Mouse (Mus musculus) forebrain, embryonic 10.5 days (tissue): ENCODE results near the gene Frmpd1. TPM values are rescaled to one million over a fixed set of nuclear protein-coding genes. Genes with fewer than 3 reads are reported as not detected.

Experiments used
- DNase-seq: peaks from one replicate; pipeline ENCODE4 v3.0.0-alpha.2; 2017; ENCODE audit warnings: low spot score; ENCODE audit errors: extremely low spot score
- H3K27ac ChIP-seq: fragments of 300-500 bp; sonication (generic); 2 replicates; pipeline ENCODE4 v1.5.1; 2016; ENCODE audit warnings: mild to moderate bottlenecking
- H3K27me3 ChIP-seq: fragments of 300-500 bp; sonication (generic); 2 replicates; pipeline ENCODE4 v1.6.1; 2016; ENCODE audit warnings: mild to moderate bottlenecking; ENCODE audit not compliant: poor library complexity, severe bottlenecking
- H3K36me3 ChIP-seq: fragments of 300-500 bp; sonication (generic); replicated peaks from 2 replicates; pipeline ENCODE4 v1.6.1; 2016; ENCODE audit warnings: mild to moderate bottlenecking, moderate library complexity
- H3K4me1 ChIP-seq: fragments of 300-500 bp; sonication (generic); 2 replicates; pipeline ENCODE4 v1.6.1; 2016
- H3K4me3 ChIP-seq: fragments of 300-500 bp; sonication (generic); 2 replicates; pipeline ENCODE4 v1.5.1; 2016; ENCODE audit warnings: mild to moderate bottlenecking, moderate library complexity
- H3K9me3 ChIP-seq: fragments of 300-500 bp; sonication (generic); 2 replicates; pipeline ENCODE4 v1.6.1; 2016; ENCODE audit warnings: mild to moderate bottlenecking, moderate library complexity
- WGBS: fragments of 180-500 bp; shearing (Covaris S2); methylation state at CpG from one replicate; pipeline ENCODE4 v1.1.7; 2016; 5-methylcytosine and 5-hydroxymethylcytosine counted together
- polyA plus RNA-seq: library from polyadenylated mRNA; unstranded; fragments of >200 nt; fragmentation: Nextera tagmentation; extraction: Ambion mirVana; gene quantifications from 2 replicates; pipeline ENCODE4 v1.2.1, GENCODE M21; 2016

Frmpd1 gene
- 0.52 and 0.58 TPM in 2 replicates for polyA plus RNA-seq

GRCm38 (mm10) chr4:45184521-45185330 lies at the start of gene Frmpd1:
Gene Frmpd1 (plus strand): TSS chr4:45184875.
- Histone ChIP-seq H3K9me3 (no peaks in the 10 kb centered on the region), H3K27me3 (peaks cover 65% of the 10 kb centered on the region), H3K4me1 (peaks cover 18% of the 10 kb centered on the region), H3K4me3 (peak within 1 kb of the TSS; percentile 76), H3K27ac (peak within 1 kb of the TSS; percentile 84), H3K36me3 (no peaks in the 10 kb centered on the region)
- peak; percentile 44 for DNase-seq
- under 1% methylated on average over 75 of the region's 85 CpGs for WGBS

- WGBS: 63% methylated on average over 4 of the region's 4 CpGs
Measured at GRCm38 (mm10) chr4:45137636-45138035, 47.0 kb upstream of the Frmpd1 start.

GRCm38 (mm10) chr4:45141835-45142234 lies 42.8 kb upstream of the Frmpd1 start:
- Histone ChIP-seq H3K9me3 (no peaks in the 10 kb centered on the region), H3K27me3 (0 out of 2 replicates have a peak, but pooled peaks cover 3% of the 10 kb centered on the region), H3K4me1 (peaks cover 27% of the 10 kb centered on the region), H3K36me3 (no peaks in the 10 kb centered on the region), H3K4me3 (no peak overlapping the region), H3K27ac (no peak overlapping the region)
- 85% methylated on average over 5 of the region's 5 CpGs for WGBS
- no peak for DNase-seq

More at GRCm38 (mm10) chr4:45137636-45138035, 47.0 kb upstream of the Frmpd1 start:
- H3K4me1 ChIP-seq: peaks cover 14% of the 10 kb centered on the region
- H3K4me3 ChIP-seq: no peak overlapping the region
- 0 out of 2 replicates have a peak, but pooled peaks cover 3% of the 10 kb centered on the region for H3K27me3 ChIP-seq
- no peaks in the 10 kb centered on the region for H3K9me3 ChIP-seq
- H3K36me3 ChIP-seq: no peaks in the 10 kb centered on the region
- H3K27ac ChIP-seq: no peak overlapping the region
- DNase-seq: no peak

- no peak overlapping the region for H3K4me3 ChIP-seq
Measured at GRCm38 (mm10) chr4:45142411-45142810, 42.3 kb upstream of the Frmpd1 start.

GRCm38 (mm10) chr4:45143005-45143404 lies 41.7 kb upstream of the Frmpd1 start:
- DNase-seq: no peak
- Histone ChIP-seq H3K4me3 (no peak overlapping the region), H3K36me3 (no peaks in the 10 kb centered on the region), H3K9me3 (no peaks in the 10 kb centered on the region), H3K27ac (no peak overlapping the region), H3K27me3 (0 out of 2 replicates have a peak, but pooled peaks cover 3% of the 10 kb centered on the region), H3K4me1 (peaks cover 22% of the 10 kb centered on the region)
- WGBS: 79% methylated on average over 8 of the region's 8 CpGs

More at GRCm38 (mm10) chr4:45142411-45142810, 42.3 kb upstream of the Frmpd1 start:
- WGBS: 56% methylated on average over 11 of the region's 11 CpGs
- Histone ChIP-seq H3K4me1 (peaks cover 27% of the 10 kb centered on the region), H3K36me3 (no peaks in the 10 kb centered on the region), H3K27ac (no peak overlapping the region), H3K9me3 (no peaks in the 10 kb centered on the region), H3K27me3 (0 out of 2 replicates have a peak, but pooled peaks cover 3% of the 10 kb centered on the region)
- peak; percentile 16 for DNase-seq

GRCm38 (mm10) chr4:45156433-45156832 lies 28.2 kb upstream of the Frmpd1 start:
- H3K27me3 ChIP-seq: no peaks in the 10 kb centered on the region
- H3K4me1 ChIP-seq: no peaks in the 10 kb centered on the region
- no peak overlapping the region for H3K27ac ChIP-seq
- no peak for DNase-seq
- no peaks in the 10 kb centered on the region for H3K9me3 ChIP-seq
- 83% methylated on average over 3 of the region's 3 CpGs for WGBS
- H3K4me3 ChIP-seq: no peak overlapping the region
- no peaks in the 10 kb centered on the region for H3K36me3 ChIP-seq

GRCm38 (mm10) chr4:45158608-45159007 lies 26.1 kb upstream of the Frmpd1 start:
- DNase-seq: no peak
- Histone ChIP-seq H3K27ac (no peak overlapping the region), H3K36me3 (no peaks in the 10 kb centered on the region), H3K4me3 (no peak overlapping the region), H3K9me3 (no peaks in the 10 kb centered on the region), H3K27me3 (no peaks in the 10 kb centered on the region), H3K4me1 (no peaks in the 10 kb centered on the region)
- 80% methylated on average over 9 of the region's 9 CpGs for WGBS

- 78% methylated on average over 6 of the region's 6 CpGs for WGBS
- no peak overlapping the region for H3K27ac ChIP-seq
- no peaks in the 10 kb centered on the region for H3K4me1 ChIP-seq
- H3K27me3 ChIP-seq: no peaks in the 10 kb centered on the region
- no peak overlapping the region for H3K4me3 ChIP-seq
- no peaks in the 10 kb centered on the region for H3K9me3 ChIP-seq
- no peak for DNase-seq
- no peaks in the 10 kb centered on the region for H3K36me3 ChIP-seq
Measured at GRCm38 (mm10) chr4:45160773-45161172, 23.9 kb upstream of the Frmpd1 start.

- no peak overlapping the region for H3K27ac ChIP-seq
- no peaks in the 10 kb centered on the region for H3K4me1 ChIP-seq
- H3K27me3 ChIP-seq: no peaks in the 10 kb centered on the region
- no peaks in the 10 kb centered on the region for H3K9me3 ChIP-seq
- WGBS: 37% methylated on average over 1 of the region's 1 CpGs
- no peak overlapping the region for H3K4me3 ChIP-seq
- DNase-seq: no peak
- H3K36me3 ChIP-seq: no peaks in the 10 kb centered on the region
Measured at GRCm38 (mm10) chr4:45163711-45164110, 21.0 kb upstream of the Frmpd1 start.

- WGBS: 82% methylated on average over 1 of the region's 1 CpGs
- Histone ChIP-seq H3K9me3 (no peaks in the 10 kb centered on the region), H3K27ac (no peak overlapping the region), H3K4me3 (no peak overlapping the region), H3K27me3 (no peaks in the 10 kb centered on the region), H3K4me1 (no peaks in the 10 kb centered on the region), H3K36me3 (no peaks in the 10 kb centered on the region)
- no peak for DNase-seq
Measured at GRCm38 (mm10) chr4:45165477-45165876, 19.2 kb upstream of the Frmpd1 start.

GRCm38 (mm10) chr4:45165955-45166354 lies 18.7 kb upstream of the Frmpd1 start:
- no peak overlapping the region for H3K4me3 ChIP-seq
- DNase-seq: no peak
- 84% methylated on average over 3 of the region's 3 CpGs for WGBS

GRCm38 (mm10) chr4:45171340-45171739 lies 13.3 kb upstream of the Frmpd1 start:
- Histone ChIP-seq H3K27me3 (no peaks in the 10 kb centered on the region), H3K27ac (no peak overlapping the region), H3K4me3 (no peak overlapping the region), H3K36me3 (no peaks in the 10 kb centered on the region), H3K9me3 (no peaks in the 10 kb centered on the region), H3K4me1 (no peaks in the 10 kb centered on the region)
- WGBS: 85% methylated on average over 9 of the region's 9 CpGs
- no peak for DNase-seq

More at GRCm38 (mm10) chr4:45165955-45166354, 18.7 kb upstream of the Frmpd1 start:
- no peaks in the 10 kb centered on the region for H3K4me1 ChIP-seq
- H3K27ac ChIP-seq: no peak overlapping the region
- H3K36me3 ChIP-seq: no peaks in the 10 kb centered on the region
- H3K27me3 ChIP-seq: no peaks in the 10 kb centered on the region
- no peaks in the 10 kb centered on the region for H3K9me3 ChIP-seq

- H3K36me3 ChIP-seq: no peaks in the 10 kb centered on the region
- no peaks in the 10 kb centered on the region for H3K9me3 ChIP-seq
- H3K27me3 ChIP-seq: peaks cover 65% of the 10 kb centered on the region
- H3K4me1 ChIP-seq: peaks cover 18% of the 10 kb centered on the region
- 27% methylated on average over 13 of the region's 13 CpGs for whole genome bisulfite sequencing
- peak overlapping the region; percentile 76 for H3K4me3 ChIP-seq
- DNase-seq: peak; percentile 16
- peak overlapping the region; percentile 84 for H3K27ac ChIP-seq
Measured at GRCm38 (mm10) chr4:45183818-45184520, 706 bp upstream of the Frmpd1 start.
